Mouse (Mus musculus) CH12.LX (cell line): ENCODE data around the gene Cabp1.

Experiments
- CTCF ChIP-seq, 2 experiments: IDR thresholded peaks in 1 of 2; conservative IDR thresholded peaks in 1 of 2; 2 replicates each; pipeline ENCODE4 v1.5.1; 2011 to 2012; ENCODE audit warnings: low read depth in 2 of 2, low read length in 2 of 2, improper control_type of control experiment in 1 of 2, inconsistent platforms in 1 of 2, mild to moderate bottlenecking in 1 of 2, moderate library complexity in 1 of 2
- E2F4 ChIP-seq: IDR thresholded peaks from 2 replicates; pipeline ENCODE4 v1.6.1; 2011; ENCODE audit warnings: low read depth, low read length, improper control_type of control experiment; ENCODE audit not compliant: insufficient replicate concordance
- EP300 ChIP-seq: IDR thresholded peaks from 2 replicates; pipeline ENCODE4 v1.6.1; 2011; ENCODE audit warnings: low read length, improper control_type of control experiment

GRCm38 (mm10) chr5:115222485-115222884, 28.3 kb upstream of the Cabp1 start:
- TF ChIP-seq CTCF (conservative IDR thresholded peaks at IDR 0.05 in 1 of 2, IDR thresholded peaks at IDR 0.05 in 1 of 2; ENCODE audit: low read depth in 2 of 2, low read length in 2 of 2) (peak; percentile 15 to 30; a peak in 2 of 4 replicates), EP300 (no peak), E2F4 (no peak)
